Mouse (Mus musculus) heart, embryonic 13.5 days (tissue): ENCODE results near the gene Zfp367. TPM values are rescaled to one million over a fixed set of nuclear protein-coding genes. Genes with fewer than 3 reads are reported as not detected.

Source experiments
- ATAC-seq: fragments of 200-750 bp; cut with Nextera tagmentation; 2 replicates; pipeline ENCODE4 v1.8.0; 2017; ENCODE audit warnings: moderate TSS enrichment; ENCODE audit not compliant: insufficient number of reproducible peaks, low FRiP score, low TSS enrichment; ENCODE audit errors: extremely low read depth
- H3K27ac ChIP-seq: fragments of 300-500 bp; sonication (generic); replicated peaks from 2 replicates; pipeline ENCODE4 v1.5.1; 2015; ENCODE audit warnings: moderate library complexity, mild to moderate bottlenecking, inconsistent platforms
- H3K27me3 ChIP-seq: fragments of 300-500 bp; sonication (generic); replicated peaks from 2 replicates; pipeline ENCODE4 v1.6.1; 2015; ENCODE audit warnings: mild to moderate bottlenecking, inconsistent platforms
- H3K36me3 ChIP-seq: fragments of 300-500 bp; sonication (generic); 2 replicates; pipeline ENCODE4 v1.6.1; 2015; ENCODE audit warnings: mild to moderate bottlenecking, inconsistent platforms
- H3K4me1 ChIP-seq: fragments of 300-500 bp; sonication (generic); 2 replicates; pipeline ENCODE4 v1.6.1; 2015; ENCODE audit warnings: inconsistent platforms
- H3K4me2 ChIP-seq: fragments of 300-500 bp; sonication (generic); 2 replicates; pipeline ENCODE4 v1.6.1; 2015; ENCODE audit warnings: inconsistent platforms, mild to moderate bottlenecking, moderate library complexity
- H3K4me3 ChIP-seq: fragments of 300-500 bp; sonication (generic); 2 replicates; pipeline ENCODE4 v1.5.1; 2015; ENCODE audit warnings: moderate library complexity, mild to moderate bottlenecking, inconsistent platforms
- H3K9ac ChIP-seq: fragments of 300-500 bp; sonication (generic); 2 replicates; pipeline ENCODE4 v1.6.1; 2015; ENCODE audit warnings: inconsistent platforms, mild to moderate bottlenecking, moderate library complexity
- H3K9me3 ChIP-seq: fragments of 300-500 bp; sonication (generic); 2 replicates; pipeline ENCODE4 v1.6.1; 2016; ENCODE audit warnings: inconsistent platforms
- WGBS: fragments of 180-500 bp; shearing (Covaris S2); methylation state at CpG from one replicate; pipeline ENCODE4 v1.1.7; 2015; ENCODE audit warnings: mixed read lengths; 5-methylcytosine and 5-hydroxymethylcytosine counted together
- polyA plus RNA-seq: library from polyadenylated mRNA; unstranded; fragments of >200 nt; fragmentation: Nextera tagmentation; extraction: Ambion mirVana; gene quantifications from 2 replicates; pipeline ENCODE4 v1.2.1, GENCODE M21; 2015

Gene Zfp367
- polyA plus RNA-seq, 1 experiment from 2014 or later: 20.9 TPM

- Histone ChIP-seq H3K4me3 (no peak overlapping the region), H3K27ac (no peak overlapping the region)
Observed at GRCm38 (mm10) chr13:64117442-64117841, 35.6 kb downstream of the Zfp367 start.

DNA sequence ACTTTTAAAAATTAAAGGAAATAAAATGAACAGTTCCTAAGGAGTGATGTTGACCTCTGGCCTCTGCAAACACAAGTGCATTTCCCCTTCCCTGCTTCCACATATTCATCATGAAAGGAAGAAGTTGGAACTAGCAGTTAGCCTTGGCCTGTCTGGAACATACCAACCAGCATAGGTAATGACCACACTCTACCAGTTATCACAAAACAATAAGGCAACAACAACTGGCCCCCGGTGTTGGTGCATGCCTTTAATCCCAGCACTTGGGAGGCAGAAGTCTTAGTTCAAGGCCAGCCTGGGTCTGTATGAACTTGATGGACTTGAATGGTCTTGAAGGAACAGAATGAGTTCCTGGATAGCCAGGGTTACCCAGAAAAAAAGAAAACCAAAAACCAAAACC lies 42.6 kb downstream of the Zfp367 start:
- peaks cover 5% of the 10 kb centered on the region; the same call in 1 of the 2 replicates for H3K36me3 ChIP-seq
- H3K9ac ChIP-seq: no peak overlapping the region
- ATAC-seq: no peak
- H3K9me3 ChIP-seq: no peaks in the 10 kb centered on the region
- no peak overlapping the region for H3K27ac ChIP-seq
- 87% methylated on average over 1 of the region's 1 CpGs for WGBS
- no peak overlapping the region for H3K4me2 ChIP-seq
- H3K4me3 ChIP-seq: no peak overlapping the region
- no peaks in the 10 kb centered on the region for H3K27me3 ChIP-seq
- peaks cover 13% of the 10 kb centered on the region for H3K4me1 ChIP-seq

More at GRCm38 (mm10) chr13:64117442-64117841, 35.6 kb downstream of the Zfp367 start:
- no peak overlapping the region for H3K9ac ChIP-seq
- peaks cover 17% of the 10 kb centered on the region; the same call in 1 of the 2 replicates for H3K36me3 ChIP-seq
- no peaks in the 10 kb centered on the region for H3K27me3 ChIP-seq
- 57% methylated on average over 2 of the region's 2 CpGs for WGBS
- H3K4me2 ChIP-seq: no peak overlapping the region
- no peak for ATAC-seq
- no peaks in the 10 kb centered on the region for H3K4me1 ChIP-seq
- no peaks in the 10 kb centered on the region for H3K9me3 ChIP-seq

- H3K9ac ChIP-seq: no peak overlapping the region
- H3K36me3 ChIP-seq: peaks cover 12% of the 10 kb centered on the region
- no peaks in the 10 kb centered on the region for H3K27me3 ChIP-seq
- no peaks in the 10 kb centered on the region for H3K9me3 ChIP-seq
- no peak for ATAC-seq
- 27% methylated on average over 5 of the region's 5 CpGs for WGBS
- peaks cover 13% of the 10 kb centered on the region for H3K4me1 ChIP-seq
- no peak overlapping the region for H3K27ac ChIP-seq
- H3K4me3 ChIP-seq: no peak overlapping the region
- H3K4me2 ChIP-seq: no peak overlapping the region
Observed at GRCm38 (mm10) chr13:64108381-64108850, 44.6 kb downstream of the Zfp367 start.

DNA sequence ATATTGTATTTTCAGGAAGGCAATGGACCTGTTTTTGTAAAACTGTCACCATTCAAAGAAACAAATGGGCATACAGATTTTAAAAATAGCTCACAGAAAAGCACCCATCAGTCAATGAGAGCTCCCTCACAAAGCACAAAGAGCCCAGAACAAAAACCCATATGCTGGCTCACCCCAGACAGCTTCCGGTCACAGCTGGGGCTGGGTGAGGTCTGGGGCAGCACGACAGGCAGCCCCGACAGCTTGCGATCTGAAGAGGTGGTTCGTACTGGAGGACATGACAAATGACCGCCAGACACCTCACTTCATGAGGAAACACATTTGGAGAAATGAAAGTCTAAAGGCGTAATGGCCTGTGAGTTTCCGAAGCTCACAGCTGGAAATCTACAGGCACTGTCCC lies 45.5 kb downstream of the Zfp367 start:
- Histone ChIP-seq H3K27me3 (no peaks in the 10 kb centered on the region), H3K9me3 (no peaks in the 10 kb centered on the region), H3K36me3 (peaks cover 7% of the 10 kb centered on the region), H3K4me2 (0 out of 2 replicates have a peak overlapping the region, but pooled peaks have one; percentile 12), H3K4me3 (no peak overlapping the region), H3K9ac (peak overlapping the region; percentile 45; the same call in 1 of the 2 replicates), H3K27ac (no peak overlapping the region), H3K4me1 (peaks cover 13% of the 10 kb centered on the region)
- ATAC-seq: no peak
- 40% methylated on average over 8 of the region's 8 CpGs for WGBS

- Histone ChIP-seq H3K27me3 (no peaks in the 10 kb centered on the region), H3K9ac (no peak overlapping the region), H3K27ac (no peak overlapping the region), H3K4me2 (no peak overlapping the region), H3K4me3 (no peak overlapping the region), H3K36me3 (peaks cover 7% of the 10 kb centered on the region), H3K9me3 (no peaks in the 10 kb centered on the region), H3K4me1 (peaks cover 13% of the 10 kb centered on the region)
- ATAC-seq: no peak
- WGBS: 63% methylated on average over 3 of the region's 3 CpGs
Observed at GRCm38 (mm10) chr13:64107105-64107504, 45.9 kb downstream of the Zfp367 start.

DNA sequence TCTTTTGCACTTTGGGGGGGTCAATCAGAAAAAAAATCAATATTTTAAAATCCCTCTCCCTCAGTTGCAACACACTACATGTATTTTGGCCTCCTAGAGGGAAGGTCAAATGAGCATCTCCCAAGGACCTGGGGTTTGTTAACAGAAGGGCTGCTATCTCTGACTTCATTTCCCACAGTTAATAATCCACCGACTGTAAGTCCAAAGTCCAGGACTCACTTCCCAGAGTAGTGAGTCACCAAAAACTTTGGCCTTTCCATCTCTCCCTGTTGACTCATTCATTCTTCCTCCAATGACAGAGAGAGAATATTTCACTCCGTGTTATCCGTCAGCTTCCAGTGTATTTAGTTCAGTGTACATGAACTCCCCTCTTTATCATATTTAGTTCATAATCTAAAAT lies 47.3 kb downstream of the Zfp367 start:
- Histone ChIP-seq H3K9ac (no peak overlapping the region), H3K4me3 (no peak overlapping the region), H3K27ac (no peak overlapping the region), H3K4me1 (peaks cover 13% of the 10 kb centered on the region), H3K4me2 (no peak overlapping the region), H3K9me3 (no peaks in the 10 kb centered on the region), H3K36me3 (peaks cover 7% of the 10 kb centered on the region), H3K27me3 (no peaks in the 10 kb centered on the region)
- ATAC-seq: no peak
- 69% methylated on average over 3 of the region's 3 CpGs for WGBS

DNA sequence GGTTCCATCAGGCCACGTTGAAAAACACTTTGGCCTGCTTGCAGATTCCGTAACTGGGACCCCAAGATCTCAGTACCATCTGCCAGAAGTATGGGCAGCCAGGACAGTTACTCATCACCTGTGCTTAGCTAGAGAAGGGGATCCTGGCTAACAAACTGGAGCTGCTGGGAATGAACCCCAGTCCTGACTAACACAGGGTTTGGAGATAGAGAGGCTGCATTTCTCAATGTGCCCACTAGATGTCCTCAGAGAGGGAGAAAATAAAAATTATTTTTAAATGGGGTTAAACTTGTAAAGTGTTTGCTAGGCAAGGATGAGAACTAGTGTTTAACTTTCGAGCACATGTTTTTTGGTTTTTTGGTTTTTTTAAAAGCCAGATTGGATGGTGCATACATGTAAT lies 52.8 kb downstream of the Zfp367 start:
- H3K36me3 ChIP-seq: peaks cover 15% of the 10 kb centered on the region
- H3K4me1 ChIP-seq: no peaks in the 10 kb centered on the region
- H3K9ac ChIP-seq: no peak overlapping the region
- no peak for ATAC-seq
- no peaks in the 10 kb centered on the region for H3K9me3 ChIP-seq
- H3K27ac ChIP-seq: no peak overlapping the region
- 68% methylated on average over 3 of the region's 3 CpGs for WGBS
- no peak overlapping the region for H3K4me3 ChIP-seq
- H3K27me3 ChIP-seq: no peaks in the 10 kb centered on the region
- H3K4me2 ChIP-seq: no peak overlapping the region

DNA sequence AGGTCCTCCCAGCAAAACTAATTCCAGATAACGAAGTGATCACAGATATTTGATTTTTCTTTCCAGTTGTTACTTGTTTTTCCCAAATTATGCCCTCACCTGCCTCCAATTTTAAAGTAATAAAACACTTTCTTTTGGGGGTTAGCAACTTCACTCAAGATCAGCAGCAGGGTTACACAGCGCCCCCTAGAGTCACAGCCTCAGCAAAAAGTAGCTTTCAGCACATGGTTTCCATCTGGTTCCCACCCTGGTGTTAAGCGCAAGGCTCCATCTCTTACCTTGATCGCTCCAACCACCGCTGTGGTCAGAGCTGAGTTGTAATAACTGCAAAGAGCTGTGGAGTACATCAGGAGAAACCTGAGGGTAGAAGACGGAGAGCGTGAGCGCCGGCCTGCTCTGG lies 54.0 kb downstream of the Zfp367 start:
- H3K27ac ChIP-seq: no peak overlapping the region
- ATAC-seq: no peak
- H3K36me3 ChIP-seq: peaks cover 8% of the 10 kb centered on the region
- H3K4me2 ChIP-seq: no peak overlapping the region
- no peak overlapping the region for H3K9ac ChIP-seq
- no peak overlapping the region for H3K4me3 ChIP-seq
- no peaks in the 10 kb centered on the region for H3K4me1 ChIP-seq
- 73% methylated on average over 9 of the region's 9 CpGs for WGBS
- no peaks in the 10 kb centered on the region for H3K9me3 ChIP-seq
- no peaks in the 10 kb centered on the region for H3K27me3 ChIP-seq

DNA sequence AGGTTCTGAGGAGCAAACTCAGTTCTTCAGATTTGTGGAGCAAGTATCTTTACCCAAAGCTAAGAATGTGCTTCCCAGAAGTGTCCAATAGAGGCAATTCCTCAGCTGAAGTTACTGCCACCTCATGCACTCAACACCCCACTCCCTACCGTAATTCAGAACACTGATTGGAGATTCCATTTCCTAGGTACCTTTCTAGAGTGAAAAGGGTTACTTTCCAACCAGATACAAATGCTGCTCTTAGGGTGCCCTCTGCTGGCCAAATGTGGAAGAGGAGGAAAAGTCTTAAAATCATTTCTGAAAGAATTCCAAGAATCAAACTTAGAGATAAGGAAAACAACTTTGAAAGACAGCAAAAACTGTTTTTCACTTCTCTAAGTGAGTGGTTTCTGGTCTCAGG lies 59.7 kb downstream of the Zfp367 start:
- no peak for ATAC-seq
- no peaks in the 10 kb centered on the region for H3K9me3 ChIP-seq
- H3K4me2 ChIP-seq: peak overlapping the region; percentile 16
- H3K9ac ChIP-seq: no peak overlapping the region
- 0% methylated on average over 1 of the region's 1 CpGs for WGBS
- H3K4me3 ChIP-seq: no peak overlapping the region
- H3K36me3 ChIP-seq: peaks cover 8% of the 10 kb centered on the region
- no peaks in the 10 kb centered on the region for H3K27me3 ChIP-seq
- no peak overlapping the region for H3K27ac ChIP-seq
- peaks cover 4% of the 10 kb centered on the region for H3K4me1 ChIP-seq

DNA sequence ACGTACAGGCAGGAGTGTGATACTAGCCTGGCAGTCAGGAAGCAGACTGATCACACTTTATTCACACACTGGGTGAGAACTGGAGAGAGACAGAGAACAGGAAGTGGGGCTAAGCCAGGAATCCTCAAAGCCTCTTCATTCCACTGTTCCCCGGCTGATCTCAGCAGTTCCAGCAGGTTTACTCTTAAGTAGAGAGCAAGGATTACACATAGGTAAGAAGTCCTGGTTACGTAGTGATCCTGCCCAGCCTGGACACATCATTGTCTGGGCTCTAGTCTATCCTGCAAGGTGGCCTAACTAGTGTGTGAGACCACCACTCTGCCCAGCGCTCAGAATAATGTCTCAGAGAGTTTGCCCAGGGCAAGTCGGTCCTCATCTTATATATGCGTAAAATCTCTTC lies 60.2 kb downstream of the Zfp367 start:
- Histone ChIP-seq H3K36me3 (peaks cover 8% of the 10 kb centered on the region), H3K27ac (no peak overlapping the region), H3K4me1 (peaks cover 7% of the 10 kb centered on the region), H3K9me3 (no peaks in the 10 kb centered on the region), H3K4me3 (no peak overlapping the region), H3K4me2 (no peak overlapping the region), H3K9ac (no peak overlapping the region; the same call in 1 of the 2 replicates), H3K27me3 (no peaks in the 10 kb centered on the region)
- ATAC-seq: no peak
- 64% methylated on average over 6 of the region's 6 CpGs for WGBS

DNA sequence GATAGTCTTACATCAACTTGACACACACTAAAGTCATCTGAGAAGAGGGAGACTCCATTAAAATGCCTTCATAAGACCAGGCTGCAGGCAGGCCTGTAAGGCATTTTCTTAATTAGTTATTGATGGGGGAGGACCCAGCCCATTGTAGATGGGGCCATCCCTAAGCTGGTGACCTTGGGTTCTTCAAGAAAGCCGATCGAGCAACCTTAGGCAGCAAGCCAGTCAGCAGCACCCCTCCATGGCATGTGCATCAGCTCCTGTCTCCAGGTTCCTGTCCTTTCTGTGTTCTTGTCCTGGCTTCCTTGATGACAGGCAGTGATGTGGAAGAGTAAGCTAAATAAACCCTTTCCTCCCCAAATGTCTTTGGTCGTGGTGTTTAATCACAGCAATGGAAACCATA lies 60.9 kb downstream of the Zfp367 start:
- H3K27ac ChIP-seq: no peak overlapping the region
- no peaks in the 10 kb centered on the region for H3K9me3 ChIP-seq
- ATAC-seq: no peak
- no peak overlapping the region for H3K9ac ChIP-seq
- WGBS: 76% methylated on average over 3 of the region's 3 CpGs
- no peaks in the 10 kb centered on the region for H3K27me3 ChIP-seq
- peaks cover 7% of the 10 kb centered on the region for H3K4me1 ChIP-seq
- no peak overlapping the region for H3K4me2 ChIP-seq
- H3K4me3 ChIP-seq: no peak overlapping the region
- peaks cover 4% of the 10 kb centered on the region for H3K36me3 ChIP-seq

- Histone ChIP-seq H3K4me2 (no peak overlapping the region), H3K4me1 (peaks cover 7% of the 10 kb centered on the region), H3K9me3 (no peaks in the 10 kb centered on the region), H3K4me3 (no peak overlapping the region), H3K9ac (no peak overlapping the region), H3K27me3 (no peaks in the 10 kb centered on the region), H3K27ac (no peak overlapping the region), H3K36me3 (no peaks in the 10 kb centered on the region)
- 69% methylated on average over 7 of the region's 7 CpGs for WGBS
- ATAC-seq: no peak
Observed at GRCm38 (mm10) chr13:64091006-64091405, 62.0 kb downstream of the Zfp367 start.
